Mouse (Mus musculus) hindbrain, postnatal 0 days (tissue): ENCODE measurements around the gene Cfap298. TPM values are rescaled to one million over a fixed set of nuclear protein-coding genes. Genes with fewer than 3 reads are reported as not detected.

Experiments used
- ATAC-seq: fragments of 200-750 bp; cut with Nextera tagmentation; 2 replicates; pipeline ENCODE4 v1.8.0; 2017; ENCODE audit warnings: mild to moderate bottlenecking, moderate TSS enrichment, moderate library complexity
- DNase-seq: peaks from one replicate; pipeline ENCODE4 v3.0.0-alpha.2; 2015; ENCODE audit warnings: low spot score
- H3K27ac ChIP-seq: fragments of 300-500 bp; sonication (generic); 2 replicates; pipeline ENCODE4 v1.5.1; 2014; ENCODE audit warnings: mild to moderate bottlenecking
- H3K27me3 ChIP-seq: fragments of 300-500 bp; sonication (generic); 2 replicates; pipeline ENCODE4 v1.6.1; 2014; ENCODE audit warnings: low read length, mixed read lengths; ENCODE audit not compliant: insufficient read depth
- H3K36me3 ChIP-seq: fragments of 300-500 bp; sonication (generic); 2 replicates; pipeline ENCODE4 v1.6.1; 2014; ENCODE audit warnings: low read length, mixed read lengths; ENCODE audit not compliant: insufficient read depth
- H3K4me1 ChIP-seq: fragments of 300-500 bp; sonication (generic); 2 replicates; pipeline ENCODE4 v1.6.1; 2014; ENCODE audit warnings: antibody characterized with exemption, low read length, mixed read lengths; ENCODE audit not compliant: insufficient read depth
- H3K4me2 ChIP-seq: fragments of 300-500 bp; sonication (generic); 2 replicates; pipeline ENCODE4 v1.6.1; 2014; ENCODE audit warnings: low read depth, mild to moderate bottlenecking, low read length, moderate library complexity, mixed read lengths
- H3K4me3 ChIP-seq: fragments of 300-500 bp; sonication (generic); 2 replicates; pipeline ENCODE4 v1.5.1; 2014; ENCODE audit warnings: low read length
- H3K9ac ChIP-seq: fragments of 300-500 bp; sonication (generic); replicated peaks from 2 replicates; pipeline ENCODE4 v1.6.1; 2014; ENCODE audit warnings: mild to moderate bottlenecking, low read length, moderate library complexity, mixed read lengths
- H3K9me3 ChIP-seq: fragments of 300-500 bp; sonication (generic); 2 replicates; pipeline ENCODE4 v1.6.1; 2016; ENCODE audit warnings: low read length, mixed read lengths
- CTCF ChIP-seq: IDR thresholded peaks from 2 replicates; pipeline ENCODE4 v1.5.1; 2016; ENCODE audit warnings: antibody characterized with exemption, control low read depth, low read depth
- WGBS: fragments of 180-500 bp; shearing (Covaris S2); extraction: QIAGEN DNeasy Blood & Tissue Kit; methylation state at CpG from one replicate; pipeline ENCODE4 v1.1.7; 2014; 5-methylcytosine and 5-hydroxymethylcytosine counted together
- microRNA-seq, 2 experiments: library from miRNA; unstranded; fragments of <30 nt; microRNA quantifications; one replicate each; pipeline ENCODE4; 2016
- polyA plus RNA-seq: library from polyadenylated mRNA; unstranded; fragments of >200 nt; fragmentation: Nextera tagmentation; extraction: Ambion mirVana; gene quantifications from 2 replicates; pipeline ENCODE4 v1.2.1, GENCODE M21; 2015
- total RNA-seq: library from RNA; depleted of rRNA; stranded (reverse); fragments of >200 nt; gene quantifications from 2 replicates; pipeline ENCODE4 v1.2.3, GENCODE M21; 2014; rRNA removed

Gene Cfap298
- total and polyA plus RNA-seq, 2 experiments from 2014 or later = 16.8 to 61.1 TPM

- H3K4me2 ChIP-seq = no peak overlapping the region
Observed at GRCm38 (mm10) chr16:90885781-90886565, 48.9 kb downstream of the Cfap298 start.

GRCm38 (mm10) chr16:90885351-90885750, 49.6 kb downstream of the Cfap298 start:
- DNase-seq (no peak), ATAC-seq (no peak)
- WGBS = 49% methylated on average over 2 of the region's 2 CpGs
- Histone ChIP-seq H3K4me3 (no peak overlapping the region), H3K4me2 (no peak overlapping the region), H3K27me3 (no peaks in the 10 kb centered on the region), H3K27ac (no peak overlapping the region), H3K9me3 (no peaks in the 10 kb centered on the region), H3K9ac (no peak overlapping the region), H3K4me1 (0 out of 2 replicates have a peak, but pooled peaks cover 5% of the 10 kb centered on the region), H3K36me3 (no peaks in the 10 kb centered on the region)
- TF ChIP-seq CTCF = no peak

More at GRCm38 (mm10) chr16:90885781-90886565, 48.9 kb downstream of the Cfap298 start:
- H3K4me3 ChIP-seq = no peak overlapping the region
- H3K27me3 ChIP-seq = no peaks in the 10 kb centered on the region
- WGBS = 60% methylated on average over 9 of the region's 9 CpGs
- TF ChIP-seq CTCF = no peak
- H3K27ac ChIP-seq = no peak overlapping the region
- ATAC-seq (no peak), DNase-seq (peak; percentile 18)
- H3K9ac ChIP-seq = no peak overlapping the region
- H3K4me1 ChIP-seq = 0 out of 2 replicates have a peak, but pooled peaks cover 5% of the 10 kb centered on the region
- H3K9me3 ChIP-seq = no peaks in the 10 kb centered on the region
- no peaks in the 10 kb centered on the region for H3K36me3 ChIP-seq

- no peak overlapping the region for H3K9ac ChIP-seq
- H3K36me3 ChIP-seq = no peaks in the 10 kb centered on the region
- no peak overlapping the region for H3K4me3 ChIP-seq
- 0 out of 2 replicates have a peak, but pooled peaks cover 5% of the 10 kb centered on the region for H3K4me1 ChIP-seq
- H3K27me3 ChIP-seq = no peaks in the 10 kb centered on the region
- no peak for ATAC-seq
- 45% methylated on average over 8 of the region's 8 CpGs for WGBS
- TF ChIP-seq CTCF = no peak
- peak; percentile 22 for DNase-seq
- no peak overlapping the region for H3K27ac ChIP-seq
- no peaks in the 10 kb centered on the region for H3K9me3 ChIP-seq
- H3K4me2 ChIP-seq = no peak overlapping the region
Observed at GRCm38 (mm10) chr16:90882501-90882977, 52.4 kb downstream of the Cfap298 start.

GRCm38 (mm10) chr16:90878135-90878860, 56.6 kb downstream of the Cfap298 start:
- Histone ChIP-seq H3K27ac (no peak overlapping the region), H3K4me2 (no peak overlapping the region), H3K36me3 (no peaks in the 10 kb centered on the region), H3K4me3 (no peak overlapping the region), H3K9ac (no peak overlapping the region), H3K4me1 (0 out of 2 replicates have a peak, but pooled peaks cover 5% of the 10 kb centered on the region), H3K9me3 (no peaks in the 10 kb centered on the region), H3K27me3 (no peaks in the 10 kb centered on the region)
- WGBS = 87% methylated on average over 3 of the region's 3 CpGs
- no peak for ATAC-seq
- no peak for DNase-seq
- no peak for TF ChIP-seq CTCF

Small RNA genes lying within 50 kb of the gene (microRNA-seq; reads per million reads assigned to microRNA genes)
- 0 reads per million in 2 experiments for gene Gm22933

Other genes starting within 250 kb of the Cfap298 start
- gene Mis18a, start 207.7 kb downstream of the Cfap298 start, total RNA-seq = 16.9 and 22.0 TPM in 2 replicates
- 29.0 and 29.7 TPM in 2 replicates for gene Mis18a, start 207.7 kb downstream of the Cfap298 start, polyA plus RNA-seq
- gene Mrap, start 196.9 kb downstream of the Cfap298 start, total RNA-seq = 1.4 and 2.9 TPM in 2 replicates
- gene Mrap, start 196.9 kb downstream of the Cfap298 start, polyA plus RNA-seq = 1.3 and 1.6 TPM in 2 replicates
- gene Urb1, start 124.7 kb downstream of the Cfap298 start, total RNA-seq = 14.5 and 17.6 TPM in 2 replicates
- gene Urb1, start 124.7 kb downstream of the Cfap298 start, polyA plus RNA-seq = 4.0 and 4.5 TPM in 2 replicates
- gene Eva1c, start 108.4 kb downstream of the Cfap298 start, total RNA-seq = 2.3 and 9.4 TPM in 2 replicates
- 3.9 and 4.0 TPM in 2 replicates for gene Eva1c, start 108.4 kb downstream of the Cfap298 start, polyA plus RNA-seq
- 47.9 and 58.1 TPM in 2 replicates for gene Synj1, start 76.2 kb upstream of the Cfap298 start, total RNA-seq
- gene Synj1, start 76.2 kb upstream of the Cfap298 start, polyA plus RNA-seq = 42.4 and 50.5 TPM in 2 replicates
- 39.7 and 45.3 TPM in 2 replicates for gene Paxbp1, start 109.4 kb upstream of the Cfap298 start, total RNA-seq
- gene Paxbp1, start 109.4 kb upstream of the Cfap298 start, polyA plus RNA-seq = 22.8 and 27.2 TPM in 2 replicates
- 1.6 and 2.0 TPM in 2 replicates for gene 4932438H23Rik, start 160.0 kb upstream of the Cfap298 start, total RNA-seq
- 0.94 and 2.0 TPM in 2 replicates for gene 4932438H23Rik, start 160.0 kb upstream of the Cfap298 start, polyA plus RNA-seq